Mouse (Mus musculus): ENCODE data around the gene Liph. TPM values are rescaled to one million over a fixed set of nuclear protein-coding genes. Genes with fewer than 3 reads are reported as not detected.

Liph gene
- total and polyA plus RNA-seq, 2 experiments from 2014 or later = 0.12 to 2.8 TPM

GRCm38 (mm10) chr16:22015569-22015968 is 20.1 kb upstream of the Liph start:
- Histone ChIP-seq H3K9ac (replicated peaks; ENCODE audit: low read depth, low read length) (no peak overlapping the region), H3K36me3 (replicated peaks; ENCODE audit: control insufficient read depth, insufficient read depth, low read length) (peaks cover 45% of the 10 kb centered on the region), H3K27ac (ENCODE audit: low read depth) (no peak overlapping the region), H3K4me3 (ENCODE audit: low read depth, low read length) (no peak overlapping the region), H3K4me2 (ENCODE audit: low read depth, low read length) (no peak overlapping the region), H3K27me3 (ENCODE audit: control insufficient read depth, insufficient read depth, low read length) (no peaks in the 10 kb centered on the region), H3K9me3 (replicated peaks; ENCODE audit: control insufficient read depth, low read length) (no peaks in the 10 kb centered on the region), H3K4me1 (ENCODE audit: control insufficient read depth, insufficient read depth) (no peaks in the 10 kb centered on the region)
- no peak for ATAC-seq (ENCODE audit: insufficient read depth, low read depth)
- no peak for DNase-seq (ENCODE audit: low spot score)
- TF ChIP-seq EP300 (IDR thresholded peaks at IDR 0.05; ENCODE audit: low read depth) (no peak), CTCF (IDR thresholded peaks at IDR 0.05; ENCODE audit: low read depth) (no peak)
- WGBS = 79% methylated on average over 1 of the region's 1 CpGs

GRCm38 (mm10) chr16:22009596-22009995 is 14.1 kb upstream of the Liph start:
- peak overlapping the region; percentile 92 for H3K4me2 ChIP-seq (ENCODE audit: low read depth, low read length)
- peak overlapping the region; percentile 81 for H3K27ac ChIP-seq (ENCODE audit: low read depth)
- ATAC-seq (ENCODE audit: insufficient read depth, low read depth) = peak; percentile 54
- TF ChIP-seq EP300 (IDR thresholded peaks at IDR 0.05; ENCODE audit: low read depth) = no peak
- no peak for TF ChIP-seq CTCF (IDR thresholded peaks at IDR 0.05; ENCODE audit: low read depth)
- H3K4me1 ChIP-seq (ENCODE audit: control insufficient read depth, insufficient read depth) = peaks cover 10% of the 10 kb centered on the region
- no peaks in the 10 kb centered on the region for H3K9me3 ChIP-seq (replicated peaks; ENCODE audit: control insufficient read depth, low read length)
- peak; percentile 30 for DNase-seq (ENCODE audit: low spot score)
- H3K9ac ChIP-seq (replicated peaks; ENCODE audit: low read depth, low read length) = peak overlapping the region; percentile 94
- H3K4me3 ChIP-seq (ENCODE audit: low read depth, low read length) = peak overlapping the region; percentile 99
- no peaks in the 10 kb centered on the region for H3K27me3 ChIP-seq (ENCODE audit: control insufficient read depth, insufficient read depth, low read length)
- WGBS = under 1% methylated on average over 42 of the region's 51 CpGs
- 0 out of 2 replicates have a peak, but pooled peaks cover under 1% of the 10 kb centered on the region for H3K36me3 ChIP-seq (replicated peaks; ENCODE audit: control insufficient read depth, insufficient read depth, low read length)

GRCm38 (mm10) chr16:22009099-22009584 is 13.7 kb upstream of the Liph start, which contains the start of gene Senp2:
Senp2 (plus strand) TSS chr16:22009484.
- Histone ChIP-seq H3K4me1 (ENCODE audit: control insufficient read depth, insufficient read depth) (peaks cover 10% of the 10 kb centered on the region), H3K36me3 (replicated peaks; ENCODE audit: control insufficient read depth, insufficient read depth, low read length) (no peaks in the 10 kb centered on the region), H3K4me3 (ENCODE audit: low read depth, low read length) (peak within 1 kb of the TSS; percentile 99), H3K4me2 (ENCODE audit: low read depth, low read length) (peak within 1 kb of the TSS; percentile 92), H3K27me3 (ENCODE audit: control insufficient read depth, insufficient read depth, low read length) (no peaks in the 10 kb centered on the region), H3K27ac (ENCODE audit: low read depth) (peak within 1 kb of the TSS; percentile 81), H3K9ac (replicated peaks; ENCODE audit: low read depth, low read length) (peak within 1 kb of the TSS; percentile 94), H3K9me3 (replicated peaks; ENCODE audit: control insufficient read depth, low read length) (no peaks in the 10 kb centered on the region)
- peak; percentile 100 for DNase-seq (ENCODE audit: low spot score)
- WGBS = under 1% methylated on average over 40 of the region's 45 CpGs
- peak; percentile 99 for ATAC-seq (ENCODE audit: insufficient read depth, low read depth)
- TF ChIP-seq EP300 (IDR thresholded peaks at IDR 0.05; ENCODE audit: low read depth) (no peak), CTCF (IDR thresholded peaks at IDR 0.05; ENCODE audit: low read depth) (no peak)

- Histone ChIP-seq H3K27ac (ENCODE audit: low read depth) (no peak overlapping the region), H3K9me3 (replicated peaks; ENCODE audit: control insufficient read depth, low read length) (no peaks in the 10 kb centered on the region), H3K36me3 (replicated peaks; ENCODE audit: control insufficient read depth, insufficient read depth, low read length) (no peaks in the 10 kb centered on the region), H3K4me2 (ENCODE audit: low read depth, low read length) (no peak overlapping the region), H3K4me1 (ENCODE audit: control insufficient read depth, insufficient read depth) (0 out of 2 replicates have a peak, but pooled peaks cover 1% of the 10 kb centered on the region), H3K4me3 (ENCODE audit: low read depth, low read length) (no peak overlapping the region), H3K9ac (replicated peaks; ENCODE audit: low read depth, low read length) (no peak overlapping the region), H3K27me3 (ENCODE audit: control insufficient read depth, insufficient read depth, low read length) (no peaks in the 10 kb centered on the region)
- 66% methylated on average over 3 of the region's 3 CpGs for WGBS
- ATAC-seq (ENCODE audit: insufficient read depth, low read depth) (no peak), DNase-seq (ENCODE audit: low spot score) (no peak)
- TF ChIP-seq EP300 (IDR thresholded peaks at IDR 0.05; ENCODE audit: low read depth) = no peak
- no peak for TF ChIP-seq CTCF (IDR thresholded peaks at IDR 0.05; ENCODE audit: low read depth)
Measured at GRCm38 (mm10) chr16:22001606-22002005, 6.1 kb upstream of the Liph start.

- Histone ChIP-seq H3K4me1 (ENCODE audit: control insufficient read depth, insufficient read depth) (0 out of 2 replicates have a peak, but pooled peaks cover 3% of the 10 kb centered on the region), H3K27me3 (ENCODE audit: control insufficient read depth, insufficient read depth, low read length) (no peaks in the 10 kb centered on the region), H3K9me3 (replicated peaks; ENCODE audit: control insufficient read depth, low read length) (no peaks in the 10 kb centered on the region), H3K4me3 (ENCODE audit: low read depth, low read length) (no peak overlapping the region), H3K36me3 (replicated peaks; ENCODE audit: control insufficient read depth, insufficient read depth, low read length) (no peaks in the 10 kb centered on the region), H3K4me2 (ENCODE audit: low read depth, low read length) (no peak overlapping the region), H3K27ac (ENCODE audit: low read depth) (no peak overlapping the region), H3K9ac (replicated peaks; ENCODE audit: low read depth, low read length) (no peak overlapping the region)
- WGBS = 59% methylated on average over 4 of the region's 4 CpGs
- TF ChIP-seq CTCF (IDR thresholded peaks at IDR 0.05; ENCODE audit: low read depth) = no peak
- no peak for TF ChIP-seq EP300 (IDR thresholded peaks at IDR 0.05; ENCODE audit: low read depth)
- ATAC-seq (ENCODE audit: insufficient read depth, low read depth) = no peak
- no peak for DNase-seq (ENCODE audit: low spot score)
Measured at GRCm38 (mm10) chr16:22001172-22001571, 5.7 kb upstream of the Liph start.
